Mouse (Mus musculus) left cerebral cortex, adult 2 months (tissue): ENCODE data around the gene Olfr935. TPM values are rescaled to one million over a fixed set of nuclear protein-coding genes. Genes with fewer than 3 reads are reported as not detected.

Source experiments
- DNase-seq, 2 experiments: peaks; one replicate each; pipeline ENCODE4 v3.0.0; 2021 to 2022; ENCODE audit warnings: low spot score in 2 of 2, mixed read lengths in 1 of 2; ENCODE audit errors: extremely low spot score in 1 of 2
- H3K27ac ChIP-seq: fragments of 200-600 bp; 2 replicates; pipeline ENCODE4 v1.8.1; 2022
- H3K4me3 ChIP-seq: fragments of 200-600 bp; 2 replicates; pipeline ENCODE4 v1.8.1; 2022
- CTCF ChIP-seq: fragments of 200-600 bp; IDR thresholded peaks from 2 replicates; pipeline ENCODE4 v1.8.1; 2022; ENCODE audit warnings: antibody characterized with exemption, mild to moderate bottlenecking, moderate library complexity
- intact Hi-C: fragments of 180-260 bp; cut with DNase I; formaldehyde crosslinking; loops from one replicate; pipeline ENCODE4 v1.15.1; 2025
- long read RNA-seq, 2 experiments: library from polyadenylated mRNA; stranded (forward); transcript quantifications; one replicate each; pipeline ENCODE4 v2.0.0; 2021; ENCODE audit warnings: borderline mapping rate in 2 of 2
- microRNA-seq, 2 experiments: library from miRNA; unstranded; fragments of <30 nt; microRNA quantifications; one replicate each; pipeline ENCODE4 v1.2.0; 2021
- total RNA-seq, 2 experiments: library from RNA; stranded (reverse); gene quantifications; 2 replicates each; pipeline ENCODE4 v1.2.3; 2021

Olfr935 gene
- total RNA-seq: not detected
- long read RNA-seq, experiment 1: 0 reads
- long read RNA-seq, experiment 2: 0 reads

GRCm38 (mm10) chr9:38999583-38999982 lies at the start of gene Olfr935:
TSS of gene Olfr935 (minus strand) at chr9:38999683.
- DNase-seq: no peak
- Histone ChIP-seq H3K27ac (no peak within 1 kb of the TSS), H3K4me3 (no peak within 1 kb of the TSS)
- no peak for TF ChIP-seq CTCF
- intact Hi-C loops: no loop called here

GRCm38 (mm10) chr9:39023277-39023676 lies 23.8 kb upstream of the Olfr935 start, which contains the start of gene Olfr146:
TSS of gene Olfr146 (minus strand) at chr9:39023377.
- intact Hi-C loops: no loop called here
- H3K27ac ChIP-seq: no peak within 1 kb of the TSS
- no peak within 1 kb of the TSS for H3K4me3 ChIP-seq
- DNase-seq: no peak
- no peak for TF ChIP-seq CTCF

GRCm38 (mm10) chr9:38988215-38988614 lies 11.3 kb downstream of the Olfr935 start, which contains the start of gene Olfr934:
TSS of gene Olfr934 (minus strand) at chr9:38988315.
- DNase-seq: no peak
- intact Hi-C loops: no loop called here
- H3K4me3 ChIP-seq: no peak within 1 kb of the TSS
- H3K27ac ChIP-seq: no peak within 1 kb of the TSS
- TF ChIP-seq CTCF: no peak

- no peak for TF ChIP-seq CTCF
- intact Hi-C loops: no loop called here
- DNase-seq: no peak
- H3K27ac ChIP-seq: no peak within 1 kb of the TSS
- no peak within 1 kb of the TSS for H3K4me3 ChIP-seq
Measured at GRCm38 (mm10) chr9:38972013-38972412, 27.5 kb downstream of the Olfr935 start, which contains the start of gene Olfr933. TSS of gene Olfr933 (plus strand) at chr9:38972313.

GRCm38 (mm10) chr9:38954124-38954416 lies 45.4 kb downstream of the Olfr935 start:
- intact Hi-C loops: no loop called here
- no peak overlapping the region for H3K4me3 ChIP-seq
- peak overlapping the region; percentile 59 for H3K27ac ChIP-seq
- TF ChIP-seq CTCF: peak; percentile 43
- no peak for DNase-seq

GRCm38 (mm10) chr9:38953401-38954123 lies 45.9 kb downstream of the Olfr935 start:
- no peak for DNase-seq
- TF ChIP-seq CTCF: no peak
- H3K27ac ChIP-seq: peak overlapping the region; percentile 59
- intact Hi-C loops: no loop called here
- no peak overlapping the region for H3K4me3 ChIP-seq

Small RNAs within 50 kb of the gene (microRNA-seq; reads per million reads assigned to microRNA genes)
- 0 reads per million in 2 experiments for gene Gm25529

Other genes starting within 250 kb of the Olfr935 start
- not detected for gene Olfr920, start 247.4 kb downstream of the Olfr935 start, total RNA-seq
- gene Olfr921, start 226.6 kb downstream of the Olfr935 start, total RNA-seq: not detected
- gene Olfr922, start 185.1 kb downstream of the Olfr935 start, total RNA-seq: not detected
- gene Olfr923, start 173.1 kb downstream of the Olfr935 start, total RNA-seq: not detected
- gene Olfr924, start 155.2 kb downstream of the Olfr935 start, total RNA-seq: not detected
- gene Olfr26, start 144.6 kb downstream of the Olfr935 start, total RNA-seq: not detected
- not detected for gene Olfr926, start 122.6 kb downstream of the Olfr935 start, total RNA-seq
- not detected for gene Olfr930, start 69.9 kb downstream of the Olfr935 start, total RNA-seq
- not detected for gene Olfr933, start 27.4 kb downstream of the Olfr935 start, total RNA-seq
- not detected for gene Olfr934, start 11.4 kb downstream of the Olfr935 start, total RNA-seq
- not detected for gene Olfr146, start 23.7 kb upstream of the Olfr935 start, total RNA-seq
- not detected for gene Olfr937, start 65.3 kb upstream of the Olfr935 start, total RNA-seq
- not detected for gene Olfr938, start 79.2 kb upstream of the Olfr935 start, total RNA-seq
- gene Olfr27, start 128.4 kb upstream of the Olfr935 start, total RNA-seq: not detected
- not detected for gene Olfr943, start 166.6 kb upstream of the Olfr935 start, total RNA-seq
- gene Olfr944, start 202.2 kb upstream of the Olfr935 start, total RNA-seq: not detected